Mouse (Mus musculus) heart, adult 2 months (tissue): ENCODE measurements around the gene Macrod2.

Experiments used
- CTCF ChIP-seq: fragments of 200-600 bp; IDR thresholded peaks from 2 replicates; pipeline ENCODE4 v1.8.1; 2022; ENCODE audit warnings: antibody characterized with exemption, mild to moderate bottlenecking, moderate library complexity
- EP300 ChIP-seq: fragments of 200-500 bp; IDR thresholded peaks from 2 replicates; pipeline ENCODE4 v1.6.1; 2011; ENCODE audit warnings: low read depth, low read length, control low read depth; ENCODE audit not compliant: insufficient read depth

DNA sequence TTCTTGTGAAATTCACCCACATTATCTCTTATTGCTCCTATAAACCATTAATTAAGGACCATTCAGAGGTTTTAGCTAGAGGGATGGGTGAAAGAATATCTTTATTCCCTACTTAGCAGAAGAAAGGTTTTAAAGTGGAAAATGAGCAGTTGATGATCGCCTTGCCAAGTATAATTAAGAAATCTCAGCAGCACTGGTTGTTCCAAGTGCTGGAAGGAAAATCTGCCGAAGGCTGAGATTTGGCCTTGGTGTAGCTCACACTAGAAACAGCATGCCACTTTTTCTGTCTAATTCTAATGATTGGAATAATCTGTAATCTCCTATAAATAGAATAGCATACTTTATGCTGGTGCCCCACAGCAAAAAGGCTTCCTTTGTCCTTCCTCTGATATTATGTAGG is 993.5 kb downstream of the Macrod2 start:
- TF ChIP-seq EP300, result no peak
- TF ChIP-seq CTCF, result no peak
